Mouse (Mus musculus) bone marrow macrophage, adult 2 months (primary cell): Measurements from ENCODE around the gene Fto.

Experiments
- CTCF ChIP-seq: IDR thresholded peaks from 2 replicates; pipeline ENCODE4 v1.5.1; 2012; ENCODE audit warnings: low read depth, mild to moderate bottlenecking, low read length, moderate library complexity
- POLR2A ChIP-seq: IDR thresholded peaks from 2 replicates; pipeline ENCODE4 v1.6.1; 2012; ENCODE audit warnings: mild to moderate bottlenecking, low read depth, low read length, borderline replicate concordance

DNA sequence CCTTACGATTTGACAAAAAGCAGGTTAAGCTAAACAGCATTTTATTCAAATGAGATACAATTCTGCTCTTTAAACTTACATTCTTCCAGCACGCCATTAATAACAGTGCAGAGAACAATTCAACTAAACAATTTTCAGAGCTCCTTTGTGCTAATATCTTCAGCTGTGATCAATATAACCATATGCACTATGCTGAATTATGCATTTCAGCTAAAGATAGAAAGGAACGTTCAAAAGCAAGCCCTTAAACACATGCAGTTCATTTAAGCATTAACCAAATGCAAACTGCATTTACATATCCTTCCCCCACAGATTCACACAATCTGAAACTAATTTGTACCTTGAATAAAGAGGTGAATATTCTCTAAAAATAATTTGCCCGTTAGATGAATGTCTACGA lies 35.3 kb upstream of the Fto start:
- TF ChIP-seq CTCF (no peak), POLR2A (no peak)
